Mouse (Mus musculus): Measurements from ENCODE around the gene Ccdc189. TPM values are rescaled to one million over a fixed set of nuclear protein-coding genes. Genes with fewer than 3 reads are reported as not detected.

The Ccdc189 gene
- total and polyA plus RNA-seq, 3 experiments, result 4.2 to 6.9 TPM; not detected in 1

- Histone ChIP-seq H3K9ac (ENCODE audit: control insufficient read depth, low read depth, low read length, poor library complexity, severe bottlenecking) (no peak overlapping the region), H3K4me1 (ENCODE audit: control insufficient read depth in 1 of 2, insufficient read depth in 2 of 2, low read length in 2 of 2) (no peaks in the 10 kb centered on the region), H3K4me3 (ENCODE audit: control insufficient read depth in 1 of 2, insufficient read depth in 1 of 2, low read depth in 2 of 2, low read length in 2 of 2) (no peak overlapping the region), H3K9me3 (replicated peaks; ENCODE audit: insufficient read depth, low read length) (no peaks in the 10 kb centered on the region), H3K79me2 (ENCODE audit: control insufficient read depth, insufficient read depth, low read length, poor library complexity) (no peaks in the 10 kb centered on the region), H3K27me3 (ENCODE audit: control insufficient read depth in 1 of 2, insufficient read depth in 2 of 2, low read length in 2 of 2) (no peaks in the 10 kb centered on the region), H3K36me3 (ENCODE audit: control insufficient read depth in 1 of 2, insufficient read depth in 2 of 2, low read length in 2 of 2) (peaks cover 0 to 13% of the 10 kb centered on the region in 2 experiments; a peak in 2 of 4 replicates), H3K27ac (ENCODE audit: control insufficient read depth, low read depth, low read length) (no peak overlapping the region)
- DNase-seq (ENCODE audit: low read depth, low spot score), result no peak
- TF ChIP-seq GABPA (IDR thresholded peaks at IDR 0.05; ENCODE audit: low read depth, low read length), result no peak
- no peak for TF ChIP-seq MXI1 (IDR thresholded peaks at IDR 0.05; ENCODE audit: low read depth, low read length)
- TF ChIP-seq ZNF384 (IDR thresholded peaks at IDR 0.05; ENCODE audit: low read depth, low read length), result no peak
- no peak for TF ChIP-seq ZC3H11A (IDR thresholded peaks at IDR 0.05; ENCODE audit: low read depth, low read length)
- TF ChIP-seq ELF1 (IDR thresholded peaks at IDR 0.05; ENCODE audit: low read depth, low read length), result no peak
- no peak for TF ChIP-seq EP300 (IDR thresholded peaks at IDR 0.05; ENCODE audit: low read depth in 1 of 2, low read length in 2 of 2)
- no peak for TF ChIP-seq BHLHE40 (IDR thresholded peaks at IDR 0.05; ENCODE audit: borderline replicate concordance, low read depth, low read length)
- no peak for TF ChIP-seq GATA1 (IDR thresholded peaks at IDR 0.05; ENCODE audit: low read depth, low read length)
- TF ChIP-seq MYC (IDR thresholded peaks at IDR 0.05; ENCODE audit: low read depth, low read length), result no peak
- no peak for TF ChIP-seq UBTF (IDR thresholded peaks at IDR 0.05; ENCODE audit: borderline replicate concordance, insufficient read depth, low read depth, low read length)
- TF ChIP-seq TCF12 (IDR thresholded peaks at IDR 0.05; ENCODE audit: low read depth, low read length), result no peak
- no peak for TF ChIP-seq RAD21 (IDR thresholded peaks at IDR 0.05; ENCODE audit: low read depth, low read length)
- TF ChIP-seq ZKSCAN1 (IDR thresholded peaks at IDR 0.05; ENCODE audit: low read depth, low read length), result no peak
- TF ChIP-seq MEF2A (IDR thresholded peaks at IDR 0.05; ENCODE audit: extremely low read depth, insufficient replicate concordance, low read depth, low read length, poor library complexity, severe bottlenecking), result no peak
- TF ChIP-seq NRF1 (IDR thresholded peaks at IDR 0.05; ENCODE audit: insufficient read depth, low read depth, low read length, poor library complexity, severe bottlenecking), result no peak
- TF ChIP-seq CHD1 (IDR thresholded peaks at IDR 0.05; ENCODE audit: low read depth, low read length), result no peak
These were observed 27.8 kb downstream of the Ccdc189 start for GRCm38 (mm10) chr7:127560580-127560979.

GRCm38 (mm10) chr7:127551558-127551957 is 36.8 kb downstream of the Ccdc189 start:
- Histone ChIP-seq H3K27me3 (ENCODE audit: control insufficient read depth in 1 of 2, insufficient read depth in 2 of 2, low read length in 2 of 2) (no peaks in the 10 kb centered on the region), H3K36me3 (ENCODE audit: control insufficient read depth in 1 of 2, insufficient read depth in 2 of 2, low read length in 2 of 2) (peaks cover 0 to 42% of the 10 kb centered on the region in 2 experiments), H3K4me3 (ENCODE audit: control insufficient read depth in 1 of 2, insufficient read depth in 1 of 2, low read depth in 2 of 2, low read length in 2 of 2) (no peak overlapping the region), H3K27ac (ENCODE audit: control insufficient read depth, low read depth, low read length) (no peak overlapping the region), H3K9ac (ENCODE audit: control insufficient read depth, low read depth, low read length, poor library complexity, severe bottlenecking) (no peak overlapping the region), H3K4me1 (ENCODE audit: control insufficient read depth in 1 of 2, insufficient read depth in 2 of 2, low read length in 2 of 2) (no peaks in the 10 kb centered on the region), H3K79me2 (ENCODE audit: control insufficient read depth, insufficient read depth, low read length, poor library complexity) (no peaks in the 10 kb centered on the region), H3K9me3 (replicated peaks; ENCODE audit: insufficient read depth, low read length) (no peaks in the 10 kb centered on the region)
- TF ChIP-seq CHD1 (IDR thresholded peaks at IDR 0.05; ENCODE audit: low read depth, low read length), result no peak
- no peak for TF ChIP-seq GABPA (IDR thresholded peaks at IDR 0.05; ENCODE audit: low read depth, low read length)
- TF ChIP-seq MEF2A (IDR thresholded peaks at IDR 0.05; ENCODE audit: extremely low read depth, insufficient replicate concordance, low read depth, low read length, poor library complexity, severe bottlenecking), result no peak
- no peak for TF ChIP-seq TCF12 (IDR thresholded peaks at IDR 0.05; ENCODE audit: low read depth, low read length)
- no peak for TF ChIP-seq CTCF (IDR thresholded peaks at IDR 0.05 in 2 of 3, conservative IDR thresholded peaks at IDR 0.05 in 1 of 3; ENCODE audit: control insufficient read depth in 1 of 3, insufficient read depth in 1 of 3, low read depth in 2 of 3, low read length in 3 of 3, poor library complexity in 1 of 3, severe bottlenecking in 1 of 3)
- TF ChIP-seq MXI1 (IDR thresholded peaks at IDR 0.05; ENCODE audit: low read depth, low read length), result no peak
- DNase-seq (ENCODE audit: low read depth, low spot score), result no peak
